Mouse (Mus musculus) embryo, embryonic 10.5 days (tissue): ENCODE measurements around the gene Tmem256.

Experiments
- DNase-seq: peaks from one replicate; pipeline ENCODE4 v3.0.0-alpha.2; 2015; ENCODE audit warnings: low spot score

The Tmem256 gene

GRCm38 (mm10) chr11:69837952-69838713, at the start of gene Tmem256:
Gene Tmem256, plus strand, starts transcription at chr11:69838514.
- peak; percentile 99 for DNase-seq

- DNase-seq: no peak
Measured at GRCm38 (mm10) chr11:69789431-69789830, 48.9 kb upstream of the Tmem256 start.

- no peak for DNase-seq
Measured at GRCm38 (mm10) chr11:69791420-69791819, 46.9 kb upstream of the Tmem256 start.

DNA sequence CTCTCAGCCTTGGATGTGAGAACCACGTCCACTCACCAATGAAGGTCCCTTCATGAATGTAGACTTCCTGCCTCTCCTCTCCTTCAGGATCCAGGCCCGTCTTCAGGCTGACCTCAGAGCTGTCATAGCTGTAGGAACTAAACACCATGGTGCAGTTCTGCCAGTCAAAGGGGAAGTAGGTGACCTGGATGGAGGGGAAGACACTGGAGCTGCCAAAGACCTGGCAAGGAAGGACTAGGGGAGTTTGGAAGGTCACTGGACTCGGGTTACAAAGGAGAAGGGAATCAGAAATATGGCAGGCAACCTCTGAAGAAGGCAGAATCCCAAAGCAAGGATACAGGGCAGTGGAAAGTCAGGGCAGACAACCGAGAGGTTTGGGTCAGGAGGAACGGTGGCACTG, 44.9 kb upstream of the Tmem256 start:
- no peak for DNase-seq

DNA sequence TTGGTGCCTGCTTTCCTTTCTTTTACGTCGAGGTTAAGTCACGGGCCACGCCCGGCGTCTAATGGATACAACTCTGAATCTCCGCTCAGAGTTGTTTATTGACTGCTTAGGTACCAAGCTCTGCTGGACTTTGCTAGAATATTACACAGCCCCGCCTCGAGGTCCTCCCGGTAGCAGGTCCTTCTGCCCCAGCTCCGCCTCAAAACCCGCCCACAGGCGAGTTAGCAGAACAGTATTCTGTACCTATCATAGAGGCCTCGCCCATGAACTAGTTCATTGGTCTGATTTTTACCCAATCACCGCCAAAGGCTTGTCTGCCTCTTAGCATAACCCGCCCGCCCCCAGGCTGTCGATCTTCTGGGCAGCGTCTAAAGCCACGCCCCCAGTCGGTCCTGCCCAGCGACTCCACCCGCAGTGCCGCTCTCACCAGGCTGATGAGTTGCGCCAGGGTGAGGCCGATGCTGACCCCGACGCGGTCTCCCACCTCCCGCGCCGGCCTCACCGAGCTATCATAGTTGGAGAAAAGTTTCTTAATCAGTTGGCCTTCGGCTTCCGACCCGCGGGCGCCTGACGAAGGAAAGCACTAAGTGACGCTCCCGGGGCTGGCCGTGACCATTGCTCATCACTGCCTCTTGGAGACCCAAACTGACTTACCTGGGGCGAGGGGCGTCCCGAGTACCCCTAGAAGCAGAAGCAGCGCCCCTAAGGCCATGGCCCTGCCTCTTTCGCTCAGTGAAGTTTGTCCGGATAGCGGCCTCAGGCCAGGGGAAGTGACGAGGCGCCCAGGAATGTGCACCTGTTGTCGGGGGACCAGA, 42.9 kb upstream of the Tmem256 start, which contains the start of gene Chrnb1:
TSS of gene Chrnb1 (minus strand) at position 776 of the 815 bp plus-strand sequence.
- peak; percentile 97 for DNase-seq

- DNase-seq: peak; percentile 27
Measured at GRCm38 (mm10) chr11:69795983-69796435, 42.3 kb upstream of the Tmem256 start.

GRCm38 (mm10) chr11:69797924-69798323, 40.4 kb upstream of the Tmem256 start:
- no peak for DNase-seq

GRCm38 (mm10) chr11:69799394-69800137, 38.7 kb upstream of the Tmem256 start:
- DNase-seq: peak; percentile 63

DNA sequence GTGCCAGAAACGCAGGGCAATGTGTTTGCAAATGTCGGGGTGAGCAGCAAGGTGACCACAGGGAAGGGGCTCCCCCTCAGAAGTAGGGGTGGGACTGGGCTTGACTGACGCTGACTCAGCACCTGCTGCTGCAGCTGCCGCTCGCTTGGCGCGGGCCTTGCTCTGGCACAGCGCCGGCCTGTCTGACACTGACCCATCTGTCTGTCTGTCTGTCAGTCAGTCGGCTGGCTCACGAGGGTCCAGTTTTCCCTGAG, 38.2 kb upstream of the Tmem256 start:
- DNase-seq: no peak

DNA sequence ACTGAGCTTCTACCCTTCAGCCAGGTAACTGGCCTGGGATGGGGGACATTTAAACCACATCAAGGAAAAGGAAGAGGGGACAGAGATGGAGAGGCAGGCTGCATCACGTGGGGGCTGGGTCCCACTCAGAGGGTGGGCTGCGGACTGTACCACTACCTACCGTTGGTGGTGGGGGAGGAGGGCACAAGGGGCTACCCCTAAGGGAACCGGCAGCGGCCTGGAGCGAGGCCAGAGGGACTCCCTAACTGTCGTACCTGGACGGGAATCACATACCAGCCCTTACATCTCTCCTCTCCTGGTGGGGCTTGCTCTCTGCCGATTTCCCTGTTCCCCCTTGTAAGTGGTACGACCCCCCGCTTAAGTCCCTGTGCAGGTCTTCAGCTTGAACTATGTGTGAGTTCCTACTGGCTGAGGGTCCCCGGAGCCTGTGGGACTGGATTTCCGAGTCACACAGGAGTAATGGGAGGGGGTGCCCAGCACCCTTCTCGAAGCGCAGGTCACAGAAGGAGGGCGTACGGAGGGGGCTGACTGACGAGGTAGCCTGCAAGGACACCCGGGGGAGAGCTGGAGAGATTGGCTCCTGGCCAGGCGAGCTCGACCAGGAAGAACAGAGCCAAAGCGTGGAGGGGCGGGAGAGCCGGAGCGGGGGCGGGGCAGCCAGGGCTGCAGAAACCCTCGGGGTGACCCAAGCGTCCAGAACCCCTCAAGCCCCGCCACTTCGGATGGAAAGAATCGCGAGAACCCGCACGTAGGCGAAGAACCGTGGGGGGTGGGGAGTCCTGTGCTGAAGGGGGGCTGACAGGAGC, 37.7 kb upstream of the Tmem256 start:
- peak; percentile 85 for DNase-seq

GRCm38 (mm10) chr11:69801379-69801977, 36.8 kb upstream of the Tmem256 start, which contains the start of gene Fgf11:
Gene Fgf11, minus strand, starts transcription at chr11:69801857.
- DNase-seq: peak; percentile 11

DNA sequence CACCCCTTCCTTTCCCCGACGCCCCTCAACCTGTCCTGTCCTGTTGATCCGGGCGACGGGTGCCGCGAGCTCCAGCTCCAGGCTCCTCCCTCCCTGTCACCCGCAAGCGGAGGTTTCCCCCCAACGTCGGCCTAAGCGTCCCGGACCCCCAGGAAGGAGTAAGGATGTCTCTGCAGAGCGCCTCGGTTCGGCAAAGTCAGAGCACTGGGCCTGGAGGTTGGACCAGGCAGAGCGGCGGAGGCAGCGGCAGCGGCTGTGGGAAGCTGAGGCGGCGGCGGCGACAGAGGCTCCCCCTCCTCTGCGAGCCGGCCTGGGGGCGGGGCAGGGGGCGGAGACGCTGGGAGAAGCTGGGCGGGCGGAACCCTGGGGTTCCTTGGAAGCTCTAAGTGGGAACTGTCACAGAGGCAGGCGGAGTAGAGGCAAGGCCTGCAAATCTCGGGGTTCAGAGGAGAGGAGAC, 35.6 kb upstream of the Tmem256 start:
- peak; percentile 83 for DNase-seq

DNA sequence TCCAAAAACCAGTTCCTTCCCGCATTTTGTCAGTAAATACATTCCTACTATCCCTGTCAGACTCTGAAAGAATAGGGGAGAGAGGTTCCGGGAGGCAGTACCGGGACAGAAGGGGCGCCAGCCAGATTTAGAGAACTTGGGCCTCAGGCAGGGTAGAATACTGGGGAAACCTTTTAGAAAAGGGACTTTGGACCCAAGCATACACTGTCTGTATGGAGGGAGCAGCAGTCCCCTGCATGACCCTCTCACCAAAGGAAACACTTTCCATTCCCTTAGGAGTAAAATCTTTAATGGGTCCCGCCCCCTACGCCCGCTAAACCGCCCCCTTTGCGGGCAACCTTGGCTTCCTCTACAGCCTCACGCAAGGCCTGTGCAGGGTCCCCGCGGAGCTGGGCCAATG, 35.0 kb upstream of the Tmem256 start:
- DNase-seq: no peak

DNA sequence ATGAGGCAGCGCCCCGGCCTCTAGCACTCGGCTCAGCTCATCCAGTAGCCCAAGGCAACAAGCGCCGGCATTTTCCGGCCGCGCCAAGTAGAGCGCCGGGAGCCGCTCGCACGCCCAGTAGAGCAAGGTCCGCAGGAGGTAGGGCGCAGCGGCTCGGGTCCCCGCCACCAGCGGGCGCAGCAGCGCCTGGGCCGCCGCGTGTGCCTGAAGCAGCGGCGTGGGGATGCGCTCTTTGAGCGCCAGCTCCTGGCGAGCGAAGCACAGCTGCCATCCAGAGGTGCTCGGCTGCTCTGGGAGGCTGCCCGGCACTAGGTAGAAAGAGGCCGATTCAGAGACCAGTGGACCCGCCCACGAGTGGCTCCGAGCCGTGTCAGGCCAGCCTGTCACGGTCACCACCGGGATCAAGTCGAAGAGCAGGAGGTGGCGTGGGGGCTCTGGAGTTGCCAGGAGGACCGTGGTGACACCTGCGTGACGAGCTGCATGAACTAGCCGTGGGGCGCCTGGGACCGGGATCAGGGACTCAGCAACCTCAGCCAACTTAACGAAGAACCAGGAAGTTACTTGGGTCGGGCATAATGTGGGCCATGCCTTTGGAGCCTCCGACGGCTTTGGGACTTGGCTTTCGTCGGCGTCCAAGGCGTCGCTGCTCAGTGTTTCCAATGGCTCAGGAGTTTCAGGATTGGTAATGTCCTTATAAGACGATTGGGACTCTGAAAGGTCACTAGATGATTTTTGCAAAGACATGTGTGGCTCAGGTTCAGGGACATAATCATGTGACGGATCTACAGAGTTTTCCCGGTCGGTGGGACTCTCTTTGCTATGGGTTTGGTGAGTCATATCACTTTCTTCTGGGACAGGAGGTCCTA, 34.3 kb upstream of the Tmem256 start:
- DNase-seq: peak; percentile 80

- peak; percentile 26 for DNase-seq
Measured at GRCm38 (mm10) chr11:69804652-69804940, 33.7 kb upstream of the Tmem256 start.

- peak; percentile 22 for DNase-seq
Measured at GRCm38 (mm10) chr11:69804972-69805909, 33.1 kb upstream of the Tmem256 start, which contains the start of gene Tmem102. Gene Tmem102, minus strand, starts transcription at chr11:69805624.

DNA sequence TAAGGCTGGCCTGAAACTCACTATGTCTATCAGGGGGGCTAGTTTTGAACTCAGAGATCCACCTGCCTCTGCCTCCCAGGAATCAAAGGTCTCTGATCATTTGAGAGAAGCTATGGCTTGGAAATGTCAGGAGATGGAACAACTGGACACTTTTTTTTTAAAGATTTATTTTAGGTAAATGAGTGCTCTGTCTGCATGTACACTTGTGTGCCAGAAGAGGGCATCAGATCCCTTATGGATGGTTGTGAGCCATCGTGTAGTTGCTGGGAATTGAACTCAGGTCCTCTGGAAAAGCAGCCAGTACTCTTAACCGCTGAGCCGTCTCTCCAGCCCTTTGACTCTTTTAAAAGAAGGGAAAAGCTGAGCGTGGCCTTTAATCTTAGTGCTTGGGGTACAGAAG, 31.9 kb upstream of the Tmem256 start:
- no peak for DNase-seq

- DNase-seq: no peak
Measured at GRCm38 (mm10) chr11:69807641-69808040, 30.7 kb upstream of the Tmem256 start.

GRCm38 (mm10) chr11:69810280-69810679, 28.0 kb upstream of the Tmem256 start:
- DNase-seq: no peak
